Mouse (Mus musculus) stomach, embryonic 16.5 days (tissue): ENCODE measurements around the gene Prkag2. TPM values are rescaled to one million over a fixed set of nuclear protein-coding genes. Genes with fewer than 3 reads are reported as not detected.
"Not testable (repeated sequence)": the region's sequence is repeated elsewhere in the genome, so short reads cannot be mapped to it uniquely, and the experiment has no call there.

Source experiments
- ATAC-seq: fragments of 200-750 bp; cut with Nextera tagmentation; 2 replicates; pipeline ENCODE4 v1.8.0; 2017; ENCODE audit warnings: moderate number of reproducible peaks, moderate TSS enrichment; ENCODE audit not compliant: insufficient read depth, low FRiP score
- H3K27ac ChIP-seq: fragments of 300-500 bp; sonication (generic); 2 replicates; pipeline ENCODE4 v1.5.1; 2014; ENCODE audit warnings: low read length
- H3K27me3 ChIP-seq: fragments of 300-500 bp; sonication (generic); 2 replicates; pipeline ENCODE4 v1.6.1; 2014; ENCODE audit warnings: low read length, control low read depth, mixed read lengths; ENCODE audit not compliant: control insufficient read depth, insufficient read depth
- H3K36me3 ChIP-seq: fragments of 300-500 bp; sonication (generic); 2 replicates; pipeline ENCODE4 v1.6.1; 2014; ENCODE audit warnings: low read length; ENCODE audit not compliant: control insufficient read depth, insufficient read depth
- H3K4me1 ChIP-seq: fragments of 300-500 bp; sonication (generic); 2 replicates; pipeline ENCODE4 v1.6.1; 2014; ENCODE audit warnings: low read length, control low read depth, mixed read lengths; ENCODE audit not compliant: control insufficient read depth, insufficient read depth
- H3K4me2 ChIP-seq: fragments of 300-500 bp; sonication (generic); 2 replicates; pipeline ENCODE4 v1.6.1; 2014; ENCODE audit warnings: low read depth, low read length, mixed read lengths
- H3K4me3 ChIP-seq: fragments of 300-500 bp; sonication (generic); replicated peaks from 2 replicates; pipeline ENCODE4 v1.5.1; 2014; ENCODE audit warnings: mild to moderate bottlenecking, low read length
- H3K9ac ChIP-seq: fragments of 300-500 bp; sonication (generic); 2 replicates; pipeline ENCODE4 v1.6.1; 2014; ENCODE audit warnings: low read length
- H3K9me3 ChIP-seq: fragments of 300-500 bp; sonication (generic); replicated peaks from 2 replicates; pipeline ENCODE4 v1.6.1; 2016; ENCODE audit warnings: low read length, control low read depth; ENCODE audit not compliant: control insufficient read depth
- WGBS: fragments of 180-500 bp; shearing (Covaris S2); extraction: QIAGEN DNeasy Blood & Tissue Kit; methylation state at CpG from one replicate; pipeline ENCODE4 v1.1.7; 2014; 5-methylcytosine and 5-hydroxymethylcytosine counted together
- polyA plus RNA-seq: library from polyadenylated mRNA; unstranded; fragments of >200 nt; fragmentation: Nextera tagmentation; extraction: Ambion mirVana; gene quantifications from 2 replicates; pipeline ENCODE4 v1.2.1, GENCODE M21; 2015

Prkag2 gene
- polyA plus RNA-seq, 1 experiment from 2014 or later = 42.5 TPM

DNA sequence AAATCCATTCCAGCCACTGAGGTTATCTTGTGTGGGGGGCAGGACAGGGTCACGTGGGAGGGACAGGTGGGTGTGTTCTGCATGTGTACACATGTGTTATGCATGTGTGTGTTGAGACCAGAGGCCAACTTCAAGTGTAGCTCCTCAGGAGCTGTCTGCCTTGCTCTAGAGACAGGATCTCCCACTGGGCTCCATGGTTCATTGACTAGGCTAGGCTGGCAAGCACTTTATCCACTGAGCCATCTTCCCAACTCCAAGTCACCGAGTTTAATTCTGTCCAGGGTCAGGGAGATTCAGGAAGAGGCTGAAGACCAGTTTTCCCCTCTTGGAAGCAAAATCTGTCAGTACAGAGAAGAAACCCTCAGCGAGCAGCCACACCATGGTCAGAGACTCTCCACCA, 19.4 kb downstream of the Prkag2 start:
- WGBS = 68% methylated on average over 3 of the region's 3 CpGs

DNA sequence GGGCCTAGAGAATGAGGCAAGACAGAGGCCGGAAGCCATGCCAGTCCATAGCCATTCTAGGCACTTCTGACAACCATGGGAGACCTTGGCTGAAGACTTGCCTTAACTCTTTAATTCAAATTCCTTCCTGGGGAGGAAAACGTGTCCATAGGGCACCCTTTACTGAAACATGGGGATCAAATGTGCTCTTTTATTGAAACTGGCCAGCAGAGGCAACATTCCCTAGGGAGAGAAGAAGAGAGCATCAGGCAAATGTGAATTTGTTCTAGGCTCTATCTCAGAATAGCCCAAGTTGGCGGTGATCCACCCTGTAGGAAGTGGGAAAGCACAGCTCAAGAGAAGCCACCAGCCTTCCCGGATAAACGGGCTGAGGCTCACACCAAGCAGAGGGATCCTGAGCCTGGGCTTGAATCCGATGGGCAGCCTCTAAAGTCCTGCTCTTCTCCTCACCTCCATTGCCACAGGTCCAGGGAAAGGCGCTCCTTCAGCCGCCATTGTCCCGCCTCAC, 19.9 kb downstream of the Prkag2 start:
- Histone ChIP-seq H3K4me3 (no peak overlapping the region), H3K9ac (no peak overlapping the region), H3K36me3 (no peaks in the 10 kb centered on the region), H3K4me1 (no peaks in the 10 kb centered on the region), H3K9me3 (no peaks in the 10 kb centered on the region), H3K4me2 (no peak overlapping the region), H3K27ac (no peak overlapping the region; the same call in 1 of the 2 replicates), H3K27me3 (no peaks in the 10 kb centered on the region)
- 93% methylated on average over 9 of the region's 9 CpGs for WGBS
- ATAC-seq = no peak

More for the DNA sequence above, 19.4 kb downstream of the Prkag2 start:
- Histone ChIP-seq H3K27ac (peak overlapping the region; percentile 32; the same call in 1 of the 2 replicates), H3K27me3 (no peaks in the 10 kb centered on the region), H3K4me1 (peaks cover 3% of the 10 kb centered on the region; the same call in 1 of the 2 replicates), H3K36me3 (no peaks in the 10 kb centered on the region), H3K4me3 (no peak overlapping the region), H3K9ac (no peak overlapping the region), H3K9me3 (no peaks in the 10 kb centered on the region), H3K4me2 (no peak overlapping the region)
- ATAC-seq = no peak

GRCm38 (mm10) chr5:25079766-25080265, 20.6 kb downstream of the Prkag2 start:
- no peaks in the 10 kb centered on the region for H3K27me3 ChIP-seq
- no peak overlapping the region for H3K4me3 ChIP-seq
- H3K9ac ChIP-seq = no peak overlapping the region
- H3K4me2 ChIP-seq = no peak overlapping the region
- no peaks in the 10 kb centered on the region for H3K9me3 ChIP-seq
- H3K36me3 ChIP-seq = no peaks in the 10 kb centered on the region
- no peak overlapping the region for H3K27ac ChIP-seq
- ATAC-seq = no peak
- no peaks in the 10 kb centered on the region for H3K4me1 ChIP-seq
- 82% methylated on average over 9 of the region's 9 CpGs for WGBS

DNA sequence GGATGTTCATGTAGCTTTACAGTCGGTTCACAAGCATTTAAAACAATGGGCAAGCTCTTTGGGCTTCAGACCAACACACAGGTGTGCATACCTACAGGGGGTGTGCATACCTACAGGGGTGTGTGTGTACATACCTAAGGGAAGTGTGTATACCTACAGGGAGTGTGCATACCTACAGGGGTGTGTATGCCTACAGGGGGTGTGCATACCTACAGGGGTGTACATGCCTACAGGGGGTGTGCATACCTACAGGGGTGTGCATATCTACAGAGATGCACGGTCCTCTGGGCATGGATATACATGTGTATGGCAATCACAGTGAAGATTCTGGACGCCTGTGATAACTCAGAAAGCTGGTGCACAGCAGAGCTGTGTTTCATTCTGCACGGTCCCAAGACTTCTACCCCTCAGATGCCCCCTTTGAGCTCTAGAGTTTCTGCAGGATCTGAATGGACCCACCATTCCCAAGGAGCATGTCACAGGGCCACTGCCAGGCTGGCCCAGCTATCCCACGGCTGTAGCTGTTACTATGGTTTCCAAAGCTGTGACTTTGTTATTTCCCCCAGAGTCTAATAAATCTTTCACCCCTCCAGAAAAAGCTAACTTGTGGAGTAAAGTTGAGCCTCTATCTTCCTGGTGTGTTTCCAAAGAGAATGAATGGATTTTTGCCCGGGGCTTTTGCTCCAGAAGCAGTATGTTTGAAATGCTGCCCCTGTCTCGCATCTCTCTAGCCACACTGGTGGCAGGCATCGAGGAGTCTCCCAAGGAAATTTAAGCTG, 22.4 kb downstream of the Prkag2 start:
- WGBS = 65% methylated on average over 8 of the region's 8 CpGs
- Histone ChIP-seq H3K27me3 (no peaks in the 10 kb centered on the region), H3K4me2 (no peak overlapping the region), H3K4me3 (no peak overlapping the region), H3K27ac (no peak overlapping the region), H3K4me1 (no peaks in the 10 kb centered on the region), H3K9ac (no peak overlapping the region), H3K36me3 (no peaks in the 10 kb centered on the region), H3K9me3 (no peaks in the 10 kb centered on the region)
- ATAC-seq = no peak

GRCm38 (mm10) chr5:25077258-25077657, 23.2 kb downstream of the Prkag2 start:
- WGBS = 93% methylated on average over 13 of the region's 13 CpGs
- not testable (repeated sequence) for ATAC-seq, H3K4me3 ChIP-seq, H3K4me2 ChIP-seq, H3K9ac ChIP-seq, H3K27ac ChIP-seq, H3K4me1 ChIP-seq, H3K27me3 ChIP-seq, H3K9me3 ChIP-seq, H3K36me3 ChIP-seq

DNA sequence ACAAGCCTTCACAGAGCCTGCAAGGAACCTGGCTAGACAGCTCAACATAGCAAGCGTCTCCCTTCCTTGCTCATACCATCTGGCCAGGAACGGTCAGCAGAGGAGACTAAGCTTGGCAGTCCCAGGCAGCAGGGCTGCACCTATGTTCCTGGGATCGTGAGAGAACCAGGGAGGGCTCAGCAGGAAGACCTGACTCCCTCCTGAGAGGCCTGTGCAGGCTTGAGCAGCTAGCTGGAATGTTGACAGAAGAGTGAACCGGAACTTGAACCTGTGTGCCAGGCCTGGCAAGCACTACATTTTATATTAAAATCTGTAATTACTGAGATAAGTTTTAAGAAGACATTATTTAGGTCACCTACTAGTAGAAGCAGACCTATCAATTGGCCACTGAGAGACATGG, 24.8 kb downstream of the Prkag2 start:
- H3K9ac ChIP-seq = no peak overlapping the region
- H3K4me3 ChIP-seq = no peak overlapping the region
- no peaks in the 10 kb centered on the region for H3K4me1 ChIP-seq
- WGBS = 76% methylated on average over 4 of the region's 4 CpGs
- H3K27me3 ChIP-seq = no peaks in the 10 kb centered on the region
- no peaks in the 10 kb centered on the region for H3K36me3 ChIP-seq
- no peak for ATAC-seq
- H3K27ac ChIP-seq = no peak overlapping the region
- no peaks in the 10 kb centered on the region for H3K9me3 ChIP-seq
- no peak overlapping the region for H3K4me2 ChIP-seq

DNA sequence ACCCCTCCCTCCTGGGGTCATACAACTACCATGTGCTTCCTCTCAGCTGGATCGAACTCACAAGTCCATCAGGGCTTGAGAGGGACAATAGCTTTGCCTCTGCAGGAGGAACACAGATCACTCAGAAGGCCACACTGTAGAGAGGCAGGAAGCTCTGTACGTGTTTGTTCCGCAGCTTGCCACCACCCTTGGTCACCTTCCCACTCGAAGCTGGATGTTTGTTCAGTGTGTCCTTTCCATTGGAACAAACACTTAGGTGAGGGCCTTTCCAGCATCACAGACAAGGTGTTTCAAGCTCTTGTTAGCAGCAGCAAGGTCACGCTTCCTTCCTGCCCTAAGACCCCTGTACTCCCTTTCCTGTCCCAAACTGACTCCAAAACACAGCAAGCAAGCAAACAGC, 30.6 kb downstream of the Prkag2 start:
- Histone ChIP-seq H3K36me3 (no peaks in the 10 kb centered on the region), H3K4me3 (no peak overlapping the region), H3K9me3 (no peaks in the 10 kb centered on the region), H3K27ac (peak overlapping the region; percentile 54), H3K4me2 (no peak overlapping the region), H3K4me1 (peaks cover 33% of the 10 kb centered on the region), H3K27me3 (no peaks in the 10 kb centered on the region), H3K9ac (no peak overlapping the region)
- peak; percentile 48 for ATAC-seq
- 62% methylated on average over 5 of the region's 5 CpGs for WGBS

DNA sequence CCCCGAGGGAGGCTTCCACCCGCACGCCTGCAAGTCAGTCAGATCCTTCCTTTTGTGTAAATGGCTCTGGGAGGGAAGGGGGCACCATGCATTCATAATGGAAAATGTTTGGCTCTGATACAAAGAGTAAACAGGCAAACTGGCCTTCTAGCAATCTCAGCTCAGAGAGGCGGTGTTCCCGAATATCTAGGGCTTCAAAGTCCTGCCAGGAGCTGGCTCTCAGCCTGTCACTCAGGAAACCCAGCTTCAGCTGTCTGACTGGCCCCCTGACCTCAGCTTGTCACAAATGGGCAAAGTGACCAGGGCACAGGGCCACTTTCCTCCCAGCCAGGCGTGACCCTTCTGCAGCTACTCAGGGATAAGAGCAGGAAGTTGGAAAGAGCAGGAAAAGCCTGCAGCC, 33.3 kb downstream of the Prkag2 start:
- no peaks in the 10 kb centered on the region for H3K36me3 ChIP-seq
- no peaks in the 10 kb centered on the region for H3K27me3 ChIP-seq
- H3K9me3 ChIP-seq = no peaks in the 10 kb centered on the region
- 26% methylated on average over 6 of the region's 6 CpGs for WGBS
- peak overlapping the region; percentile 80 for H3K27ac ChIP-seq
- H3K4me1 ChIP-seq = peaks cover 33% of the 10 kb centered on the region
- peak; percentile 44; the same call in 1 of the 2 replicates for ATAC-seq
- H3K9ac ChIP-seq = no peak overlapping the region
- H3K4me3 ChIP-seq = no peak overlapping the region
- H3K4me2 ChIP-seq = no peak overlapping the region
